Mouse (Mus musculus) A20 (cell line): ENCODE data around the gene Hist1h2bj.
"Not testable (repeated sequence)": the region's sequence is repeated elsewhere in the genome, so short reads cannot be mapped to it uniquely, and the experiment has no call there.

Experiments used
- DNase-seq: peaks from one replicate; pipeline ENCODE4 v3.0.0-alpha.2; 2011; ENCODE audit warnings: low read depth, low spot score

The Hist1h2bj gene

GRCm38 (mm10) chr13:22039951-22040463 lies 3.0 kb upstream of the Hist1h2bj start:
- DNase-seq: no peak

GRCm38 (mm10) chr13:22040464-22041141 lies 2.4 kb upstream of the Hist1h2bj start:
- DNase-seq: peak; percentile 78

GRCm38 (mm10) chr13:22041142-22041536 lies 1.9 kb upstream of the Hist1h2bj start, which contains the start of gene Hist1h4i:
TSS of gene Hist1h4i (minus strand) at chr13:22041362.
- DNase-seq: peak; percentile 97

GRCm38 (mm10) chr13:22041651-22042567 lies 1.1 kb upstream of the Hist1h2bj start:
- DNase-seq: peak; percentile 75

DNA sequence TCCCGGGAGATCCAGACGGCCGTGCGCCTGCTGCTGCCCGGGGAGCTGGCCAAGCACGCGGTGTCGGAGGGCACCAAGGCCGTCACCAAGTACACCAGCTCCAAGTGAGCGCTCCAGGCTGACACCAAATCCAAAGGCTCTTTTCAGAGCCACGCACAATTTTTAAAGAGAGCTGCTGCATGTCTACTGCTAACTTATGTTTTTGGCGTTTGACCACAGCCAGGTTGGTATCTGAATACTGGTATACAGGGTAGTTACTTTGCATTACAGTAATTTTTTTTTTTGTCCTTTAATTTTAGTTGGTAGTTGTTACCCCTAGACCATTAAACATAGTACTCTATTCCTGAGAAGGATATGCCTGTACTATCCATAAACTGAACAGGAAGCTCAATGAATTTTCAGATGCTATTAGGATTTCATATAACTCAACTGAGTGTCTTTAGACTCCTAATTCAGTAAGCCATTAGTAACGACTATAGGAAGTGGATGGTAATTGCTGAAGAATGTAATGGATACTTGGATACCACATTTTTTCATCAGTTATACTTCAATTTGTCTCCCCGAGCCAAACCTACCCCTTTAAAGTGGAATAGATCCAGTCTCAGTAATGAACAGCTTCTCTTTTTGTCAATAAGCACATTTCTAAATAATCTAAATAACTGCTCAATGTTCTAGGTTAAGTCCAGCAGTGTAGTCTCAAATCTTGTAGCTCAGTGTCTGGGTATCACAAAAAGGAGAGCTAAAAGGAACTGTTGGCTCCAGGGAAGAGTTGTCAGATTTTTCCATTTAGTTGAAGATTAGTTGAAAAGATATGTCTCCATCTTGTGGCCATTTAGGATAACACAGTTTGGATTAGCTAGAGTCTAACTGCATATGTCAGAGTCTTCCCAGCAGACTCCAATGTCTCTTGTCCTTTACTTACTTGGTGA lies 753 bp downstream of the Hist1h2bj start:
- peak; percentile 76 for DNase-seq

GRCm38 (mm10) chr13:22044432-22045155 lies 1.6 kb downstream of the Hist1h2bj start:
- no peak for DNase-seq

GRCm38 (mm10) chr13:22045311-22045710 lies 2.3 kb downstream of the Hist1h2bj start:
- no peak for DNase-seq

- DNase-seq: no peak
These were observed 6.0 kb downstream of the Hist1h2bj start for GRCm38 (mm10) chr13:22049041-22049440.

DNA sequence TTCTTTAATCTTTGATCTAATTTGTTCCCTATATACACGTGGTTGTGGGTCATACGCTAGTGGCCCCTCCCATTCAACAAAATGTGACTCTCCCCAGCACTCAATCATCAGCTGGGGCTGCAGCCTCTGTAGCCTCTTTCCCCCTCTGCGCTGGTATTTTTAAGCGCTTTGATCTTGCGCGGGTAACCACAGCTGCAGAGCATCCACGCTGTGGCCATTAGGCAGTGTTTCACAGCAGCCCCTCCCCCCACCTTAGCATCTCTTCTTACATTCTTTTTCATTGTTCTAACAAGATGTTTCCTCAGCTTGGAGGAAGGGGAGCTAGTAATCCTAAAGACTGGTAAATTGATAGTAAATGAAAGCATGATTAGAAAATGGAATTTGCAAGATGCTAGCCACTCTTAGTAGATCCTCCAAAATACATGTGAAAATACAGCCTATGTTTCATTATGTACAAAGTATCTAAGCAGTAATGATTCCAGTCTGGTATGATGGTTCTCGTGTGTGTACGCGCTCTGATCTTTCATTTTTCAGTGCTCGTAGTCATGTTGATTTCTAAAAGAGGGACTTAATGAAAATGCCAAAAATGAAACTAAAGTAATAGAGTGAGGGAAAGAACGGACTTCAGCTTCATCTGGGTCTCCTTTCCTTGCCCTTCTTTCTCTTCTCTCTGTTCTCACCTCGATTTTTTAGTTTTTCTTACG lies 6.9 kb downstream of the Hist1h2bj start:
- peak; percentile 89 for DNase-seq

DNA sequence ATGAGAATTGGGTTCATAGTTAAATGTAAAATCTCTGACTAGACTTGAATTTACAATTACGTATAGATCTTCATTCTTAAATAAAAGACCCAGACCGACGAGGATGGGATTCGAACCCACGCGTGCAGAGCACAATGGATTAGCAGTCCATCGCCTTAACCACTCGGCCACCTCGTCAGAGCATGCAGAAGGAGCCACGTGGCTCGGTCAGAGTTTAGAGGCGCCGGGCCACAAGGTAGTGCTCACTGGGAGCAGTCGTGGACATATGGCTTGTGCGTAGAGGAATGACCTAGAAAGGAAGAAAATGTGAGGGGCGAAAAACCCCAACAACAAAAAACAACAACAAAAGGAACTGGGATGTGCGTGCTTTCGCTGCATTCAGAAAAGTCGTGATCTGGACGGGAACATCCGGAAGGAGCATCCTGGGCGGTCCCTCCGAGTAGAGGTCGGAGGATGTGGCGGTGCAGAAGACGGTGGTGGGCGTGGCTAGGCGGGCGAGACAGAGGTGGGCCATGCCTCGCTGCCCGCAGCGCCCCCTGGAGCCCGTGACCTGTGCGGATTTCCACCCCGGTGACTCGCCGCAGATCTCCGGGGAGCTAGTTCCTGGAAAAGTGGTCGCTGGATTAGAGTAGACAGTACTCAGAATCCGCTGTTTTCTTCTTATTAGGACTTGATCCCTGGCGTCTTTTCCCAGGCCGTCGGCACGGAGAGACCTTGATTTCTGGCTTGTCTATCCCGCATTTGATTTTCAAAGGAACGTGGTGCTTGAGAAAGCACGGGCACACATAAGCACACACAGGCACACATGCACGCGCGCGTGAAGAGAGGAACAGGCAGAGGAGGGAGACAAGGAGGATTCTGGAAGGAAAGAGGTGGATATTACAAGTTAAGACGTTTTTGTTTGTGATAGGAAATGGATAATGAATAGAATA lies 7.8 kb downstream of the Hist1h2bj start:
- peak; percentile 98 for DNase-seq

DNA sequence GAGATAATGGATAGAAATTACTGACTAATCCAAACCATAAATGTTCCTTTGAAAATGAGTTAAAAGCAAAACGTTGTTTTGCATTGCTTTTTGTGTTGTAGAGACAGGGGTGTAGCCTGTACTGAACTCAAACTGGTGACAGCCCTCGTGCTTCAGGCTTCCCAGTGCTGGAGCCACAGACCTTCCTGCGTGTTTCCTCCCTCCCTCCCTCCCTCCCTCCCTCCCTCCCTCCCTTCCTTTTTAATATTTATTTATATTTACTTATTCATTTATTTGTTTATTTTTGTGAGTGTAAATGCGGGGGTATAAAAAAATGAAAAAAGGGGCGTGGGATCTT lies 8.5 kb downstream of the Hist1h2bj start:
- DNase-seq: no peak

GRCm38 (mm10) chr13:22053754-22054153 lies 10.7 kb downstream of the Hist1h2bj start:
- peak; percentile 33 for DNase-seq

DNA sequence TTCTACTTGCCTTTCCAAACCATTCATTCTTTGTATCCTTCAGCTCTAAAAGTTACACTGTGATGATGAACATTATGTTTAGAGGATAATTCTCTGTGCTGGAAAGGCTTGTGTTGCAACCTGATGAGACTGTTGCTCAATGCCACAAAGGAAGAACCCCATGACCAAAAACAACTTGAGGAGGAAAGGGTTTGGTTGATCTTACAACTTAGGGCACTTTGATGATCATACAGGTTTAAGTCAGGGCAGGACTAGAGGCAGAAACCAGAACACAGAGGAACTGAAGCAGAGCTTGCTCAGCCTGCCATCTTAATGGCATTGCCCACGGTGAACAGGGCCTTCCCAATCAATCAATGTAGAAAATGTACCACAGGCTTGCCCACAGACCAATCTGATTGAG lies 18.4 kb downstream of the Hist1h2bj start:
- DNase-seq: no peak

- DNase-seq: no peak
These were observed 20.5 kb downstream of the Hist1h2bj start for GRCm38 (mm10) chr13:22063468-22063867.

DNA sequence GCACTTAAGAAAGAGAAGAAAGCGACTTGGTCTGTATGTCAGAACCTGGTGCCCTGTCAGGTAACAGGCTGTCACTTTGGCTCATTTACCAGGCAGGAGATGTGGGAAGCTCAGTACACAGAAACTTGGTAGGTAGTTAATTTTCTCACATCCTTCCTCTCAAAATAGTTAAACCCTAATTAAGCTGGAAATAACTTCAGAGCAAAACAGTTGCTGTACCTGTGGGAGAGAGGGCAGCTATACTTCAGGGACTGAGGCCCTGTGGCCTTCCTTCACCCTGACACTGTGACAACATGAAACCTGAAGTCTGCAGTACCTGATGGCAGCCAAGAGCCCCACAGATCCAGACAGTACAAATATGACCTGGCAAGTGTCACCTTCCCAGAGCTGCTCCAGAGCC lies 41.1 kb downstream of the Hist1h2bj start, which contains the start of gene Vmn1r188:
Vmn1r188 (plus strand) TSS at position 301 of the 400 bp plus-strand sequence.
- DNase-seq: not testable (repeated sequence)
